In the genomic region with DNA sequence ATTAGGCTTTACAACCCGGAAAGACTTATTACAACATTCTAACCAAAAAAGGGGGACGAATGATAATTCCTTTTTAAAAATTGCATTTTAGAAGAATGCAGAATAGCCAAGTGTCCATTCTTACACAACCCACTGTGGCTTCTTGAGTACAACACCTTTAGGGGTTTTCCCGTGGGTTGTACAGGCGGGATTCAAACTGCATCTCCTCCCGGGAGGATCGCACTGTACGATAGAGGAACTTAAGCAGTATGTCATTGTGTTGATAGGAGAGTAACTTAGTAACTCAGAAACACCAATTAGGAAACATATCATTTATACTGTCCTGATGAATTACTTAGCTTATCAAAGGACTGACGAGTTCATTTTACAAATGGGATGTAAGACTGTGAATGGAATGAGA, we compare ENCODE assay signal across 21 mouse cellular contexts.
A peak's percentile ranks its signal among the peaks of the same experiment; 100 is the strongest.
DNase-seq lines count a peak whose midpoint lies in the region; ATAC-seq lines count a peak whose summit lies in the region.
"Had no signal": no experiment of that assay in that cellular context is flagged by ENCODE, and none has a peak within 500 bp of the region (broad histone marks: within the 10 kb centered on the region; RNA-seq: fewer than 3 reads in every experiment).

No protein-coding gene starts in this region.

- peak; percentile 13 for DNase-seq in lung, postnatal 36 days
- no peak for DNase-seq in lung, postnatal 25 days (ENCODE audit: low spot score)
- DNase-seq in gastrocnemius, postnatal 36 days = no peak
- no peak for DNase-seq in Muller cell, postnatal 12 days (ENCODE audit: inconsistent ontology term)
- DNase-seq: adrenal gland, adult 8-10 months; adrenal gland, postnatal 14 days; adrenal gland, postnatal 36 days; B cell, adult 2 months; cerebellum, adult 11-12 months; cerebellum, adult 2 months; cerebellum, adult 9-10 months; cerebellum, postnatal 10 days; cerebellum, postnatal 25 days had no signal

- peak; percentile 15 for ATAC-seq in megakaryocyte, adult 5-6 weeks (ENCODE audit: poor library complexity, severe bottlenecking)
- 0 out of 2 replicates have a peak, but pooled peaks have one; percentile 50 for ATAC-seq in monocyte, adult 5-6 weeks (replicated peaks; ENCODE audit: insufficient number of reproducible peaks, low FRiP score, low TSS enrichment, poor library complexity, severe bottlenecking)
- ATAC-seq in inflammation-experienced regulatory T-cells, adult 6 months = no peak
- ATAC-seq: activated CD4-positive, CD25-positive, alpha-beta regulatory T cell, adult 4 months; CD4-positive, CD25-positive, alpha-beta regulatory T cell, adult 4 months; forebrain, embryonic 13.5 days; forebrain, embryonic 15.5 days; Patski had no signal

- intact Hi-C loops in gastrocnemius, postnatal 36 days (cut with DNase I) = no loop called here
